Mouse (Mus musculus): Measurements from ENCODE around the gene Rprd1b. TPM values are rescaled to one million over a fixed set of nuclear protein-coding genes. Genes with fewer than 3 reads are reported as not detected.

The Rprd1b gene
- polyA plus RNA-seq, 1 experiment from 2014 or later, result 34.1 TPM

- Histone ChIP-seq H3K4me1 (ENCODE audit: control insufficient read depth, insufficient read depth, low read length) (no peaks in the 10 kb centered on the region), H3K9ac (ENCODE audit: low read depth, low read length) (no peak overlapping the region), H3K27ac (ENCODE audit: low read length) (no peak overlapping the region), H3K27me3 (ENCODE audit: control insufficient read depth, insufficient read depth, low read depth, low read length) (no peaks in the 10 kb centered on the region), H3K4me3 (ENCODE audit: low read depth, low read length) (no peak overlapping the region), H3K36me3 (ENCODE audit: control insufficient read depth, insufficient read depth, low read length) (no peaks in the 10 kb centered on the region), H3K9me3 (replicated peaks; ENCODE audit: control insufficient read depth, low read length, poor library complexity, severe bottlenecking) (no peaks in the 10 kb centered on the region), H3K4me2 (ENCODE audit: low read length) (no peak overlapping the region)
- no peak for ATAC-seq
- WGBS, result 82% methylated on average over 3 of the region's 3 CpGs
Observed at GRCm38 (mm10) chr2:158115838-158116453, 87.6 kb downstream of the Rprd1b start.

DNA sequence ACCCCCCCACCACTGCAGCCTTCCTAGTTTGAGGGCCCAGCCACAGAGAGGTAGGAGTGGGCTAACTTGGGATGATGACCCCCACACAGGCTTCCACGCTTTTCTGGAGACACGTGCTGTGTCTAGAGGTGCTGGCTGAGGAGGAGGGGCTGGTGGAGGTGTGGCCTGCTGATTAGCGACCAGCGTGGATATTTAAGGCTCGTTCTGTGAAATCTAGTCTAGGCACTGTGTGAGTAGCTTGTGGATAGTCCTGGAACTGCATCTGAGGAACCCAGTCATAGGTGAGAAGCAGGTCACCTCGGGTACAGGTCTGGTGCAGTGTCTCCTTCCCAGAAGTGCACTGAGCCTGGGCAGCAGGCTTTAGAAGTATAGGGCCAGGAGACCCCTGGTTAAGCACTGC is 88.4 kb downstream of the Rprd1b start:
- H3K27me3 ChIP-seq (ENCODE audit: control insufficient read depth, insufficient read depth, low read depth, low read length), result no peaks in the 10 kb centered on the region
- H3K36me3 ChIP-seq (ENCODE audit: control insufficient read depth, insufficient read depth, low read length), result no peaks in the 10 kb centered on the region
- H3K4me2 ChIP-seq (ENCODE audit: low read length), result no peak overlapping the region
- WGBS, result 62% methylated on average over 6 of the region's 6 CpGs
- no peak overlapping the region for H3K27ac ChIP-seq (ENCODE audit: low read length)
- H3K4me1 ChIP-seq (ENCODE audit: control insufficient read depth, insufficient read depth, low read length), result no peaks in the 10 kb centered on the region
- H3K9ac ChIP-seq (ENCODE audit: low read depth, low read length), result no peak overlapping the region
- no peak for ATAC-seq
- H3K9me3 ChIP-seq (replicated peaks; ENCODE audit: control insufficient read depth, low read length, poor library complexity, severe bottlenecking), result no peaks in the 10 kb centered on the region
- no peak overlapping the region for H3K4me3 ChIP-seq (ENCODE audit: low read depth, low read length)

DNA sequence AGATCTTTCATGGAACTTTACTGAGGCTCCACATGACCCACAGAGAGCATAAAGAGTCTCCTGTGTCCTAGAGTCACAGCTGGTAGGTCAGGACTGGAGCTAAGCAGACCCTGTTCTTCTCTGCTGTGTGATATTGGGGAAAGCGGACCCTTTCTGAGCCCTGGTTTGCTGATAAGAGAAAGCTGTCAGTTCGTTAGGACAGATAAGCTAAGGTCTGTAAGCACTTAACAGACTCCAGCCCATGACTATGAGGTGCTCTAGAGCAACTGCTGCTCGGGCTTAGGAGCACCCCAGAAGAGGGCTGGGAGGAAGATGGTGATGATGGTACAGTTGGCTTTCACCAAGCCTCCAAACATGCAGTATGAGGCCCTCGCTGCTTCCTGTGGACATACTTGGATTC is 90.8 kb downstream of the Rprd1b start:
- no peaks in the 10 kb centered on the region for H3K27me3 ChIP-seq (ENCODE audit: control insufficient read depth, insufficient read depth, low read depth, low read length)
- H3K4me3 ChIP-seq (ENCODE audit: low read depth, low read length), result no peak overlapping the region
- no peak overlapping the region for H3K27ac ChIP-seq (ENCODE audit: low read length)
- no peak for ATAC-seq
- no peaks in the 10 kb centered on the region for H3K4me1 ChIP-seq (ENCODE audit: control insufficient read depth, insufficient read depth, low read length)
- no peaks in the 10 kb centered on the region for H3K36me3 ChIP-seq (ENCODE audit: control insufficient read depth, insufficient read depth, low read length)
- no peak overlapping the region for H3K4me2 ChIP-seq (ENCODE audit: low read length)
- 77% methylated on average over 4 of the region's 4 CpGs for WGBS
- no peak overlapping the region for H3K9ac ChIP-seq (ENCODE audit: low read depth, low read length)
- H3K9me3 ChIP-seq (replicated peaks; ENCODE audit: control insufficient read depth, low read length, poor library complexity, severe bottlenecking), result no peaks in the 10 kb centered on the region

GRCm38 (mm10) chr2:158120211-158120610 is 91.9 kb downstream of the Rprd1b start:
- H3K9ac ChIP-seq (ENCODE audit: low read depth, low read length), result no peak overlapping the region
- H3K4me3 ChIP-seq (ENCODE audit: low read depth, low read length), result no peak overlapping the region
- WGBS, result 83% methylated on average over 8 of the region's 8 CpGs
- no peaks in the 10 kb centered on the region for H3K4me1 ChIP-seq (ENCODE audit: control insufficient read depth, insufficient read depth, low read length)
- no peak for ATAC-seq
- H3K36me3 ChIP-seq (ENCODE audit: control insufficient read depth, insufficient read depth, low read length), result no peaks in the 10 kb centered on the region
- H3K4me2 ChIP-seq (ENCODE audit: low read length), result no peak overlapping the region
- H3K9me3 ChIP-seq (replicated peaks; ENCODE audit: control insufficient read depth, low read length, poor library complexity, severe bottlenecking), result no peaks in the 10 kb centered on the region
- no peaks in the 10 kb centered on the region for H3K27me3 ChIP-seq (ENCODE audit: control insufficient read depth, insufficient read depth, low read depth, low read length)
- H3K27ac ChIP-seq (ENCODE audit: low read length), result no peak overlapping the region

DNA sequence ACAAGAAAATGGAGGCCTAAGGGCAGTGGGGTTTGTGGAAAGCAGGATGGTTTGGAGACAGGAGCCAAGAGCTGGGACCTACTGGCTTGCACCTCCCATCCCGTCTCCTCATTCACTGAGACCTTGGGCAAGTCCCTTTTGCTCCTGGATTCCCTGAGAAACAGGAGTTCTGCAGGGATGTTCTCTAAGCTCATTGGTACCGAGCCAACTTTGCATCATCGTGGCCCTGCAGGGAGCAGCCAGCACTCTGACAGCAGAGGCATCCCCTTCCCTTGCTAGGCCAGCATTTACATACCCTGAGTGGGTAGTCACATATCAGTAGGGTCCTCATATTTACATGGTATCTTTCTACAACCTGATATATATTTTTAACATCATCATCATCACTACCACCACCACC is 92.6 kb downstream of the Rprd1b start:
- WGBS, result 75% methylated on average over 3 of the region's 3 CpGs
- ATAC-seq, result no peak

DNA sequence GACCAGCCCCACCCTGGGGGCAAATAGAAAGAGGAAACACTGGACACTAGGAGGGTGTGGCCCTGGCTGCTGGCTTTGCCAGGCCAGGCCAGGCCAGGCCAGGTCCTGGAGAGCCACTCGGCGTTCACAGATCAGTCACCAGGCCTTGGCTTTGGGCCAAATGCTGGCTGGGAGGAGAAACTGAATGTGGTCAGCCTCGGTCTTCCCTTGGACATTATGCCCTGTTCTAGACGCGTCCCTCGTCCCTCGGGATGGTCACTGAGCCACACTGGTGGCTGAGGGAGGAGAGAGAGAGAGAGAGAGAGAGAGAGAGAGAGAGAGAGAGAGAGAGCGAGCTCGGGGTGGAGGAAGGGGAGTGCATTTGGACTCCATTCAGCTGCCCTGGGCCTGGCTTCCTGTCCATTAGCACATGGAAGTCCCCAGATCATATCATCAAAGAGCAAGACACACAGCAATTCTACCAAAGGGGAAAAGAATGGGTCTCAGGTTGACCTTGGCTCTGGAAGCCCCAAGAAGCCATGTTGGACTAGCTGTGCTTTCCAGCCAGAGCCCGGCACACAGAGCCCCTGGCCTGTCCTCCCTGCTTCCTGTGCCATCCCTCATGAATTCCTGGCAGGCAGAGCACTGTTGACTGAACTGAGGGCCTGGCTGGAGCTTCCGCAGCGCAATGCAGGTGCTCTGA is 93.5 kb downstream of the Rprd1b start:
- Histone ChIP-seq H3K9ac (ENCODE audit: low read depth, low read length) (no peak overlapping the region), H3K9me3 (replicated peaks; ENCODE audit: control insufficient read depth, low read length, poor library complexity, severe bottlenecking) (no peaks in the 10 kb centered on the region), H3K4me3 (ENCODE audit: low read depth, low read length) (no peak overlapping the region), H3K27ac (ENCODE audit: low read length) (no peak overlapping the region), H3K27me3 (ENCODE audit: control insufficient read depth, insufficient read depth, low read depth, low read length) (no peaks in the 10 kb centered on the region), H3K4me1 (ENCODE audit: control insufficient read depth, insufficient read depth, low read length) (no peaks in the 10 kb centered on the region), H3K36me3 (ENCODE audit: control insufficient read depth, insufficient read depth, low read length) (no peaks in the 10 kb centered on the region), H3K4me2 (ENCODE audit: low read length) (no peak overlapping the region)
- ATAC-seq, result no peak
- WGBS, result 60% methylated on average over 12 of the region's 12 CpGs

More for the DNA sequence above, 92.6 kb downstream of the Rprd1b start:
- no peaks in the 10 kb centered on the region for H3K4me1 ChIP-seq (ENCODE audit: control insufficient read depth, insufficient read depth, low read length)
- H3K36me3 ChIP-seq (ENCODE audit: control insufficient read depth, insufficient read depth, low read length), result no peaks in the 10 kb centered on the region
- H3K4me2 ChIP-seq (ENCODE audit: low read length), result no peak overlapping the region
- H3K27ac ChIP-seq (ENCODE audit: low read length), result no peak overlapping the region
- no peak overlapping the region for H3K4me3 ChIP-seq (ENCODE audit: low read depth, low read length)
- H3K9ac ChIP-seq (ENCODE audit: low read depth, low read length), result no peak overlapping the region
- H3K27me3 ChIP-seq (ENCODE audit: control insufficient read depth, insufficient read depth, low read depth, low read length), result no peaks in the 10 kb centered on the region
- H3K9me3 ChIP-seq (replicated peaks; ENCODE audit: control insufficient read depth, low read length, poor library complexity, severe bottlenecking), result no peaks in the 10 kb centered on the region

GRCm38 (mm10) chr2:158122814-158123213 is 94.5 kb downstream of the Rprd1b start:
- Histone ChIP-seq H3K27ac (ENCODE audit: low read length) (no peak overlapping the region), H3K4me1 (ENCODE audit: control insufficient read depth, insufficient read depth, low read length) (no peaks in the 10 kb centered on the region), H3K4me2 (ENCODE audit: low read length) (no peak overlapping the region), H3K9me3 (replicated peaks; ENCODE audit: control insufficient read depth, low read length, poor library complexity, severe bottlenecking) (no peaks in the 10 kb centered on the region), H3K4me3 (ENCODE audit: low read depth, low read length) (no peak overlapping the region), H3K36me3 (ENCODE audit: control insufficient read depth, insufficient read depth, low read length) (no peaks in the 10 kb centered on the region), H3K9ac (ENCODE audit: low read depth, low read length) (no peak overlapping the region), H3K27me3 (ENCODE audit: control insufficient read depth, insufficient read depth, low read depth, low read length) (no peaks in the 10 kb centered on the region)
- 88% methylated on average over 6 of the region's 6 CpGs for WGBS
- ATAC-seq, result no peak

DNA sequence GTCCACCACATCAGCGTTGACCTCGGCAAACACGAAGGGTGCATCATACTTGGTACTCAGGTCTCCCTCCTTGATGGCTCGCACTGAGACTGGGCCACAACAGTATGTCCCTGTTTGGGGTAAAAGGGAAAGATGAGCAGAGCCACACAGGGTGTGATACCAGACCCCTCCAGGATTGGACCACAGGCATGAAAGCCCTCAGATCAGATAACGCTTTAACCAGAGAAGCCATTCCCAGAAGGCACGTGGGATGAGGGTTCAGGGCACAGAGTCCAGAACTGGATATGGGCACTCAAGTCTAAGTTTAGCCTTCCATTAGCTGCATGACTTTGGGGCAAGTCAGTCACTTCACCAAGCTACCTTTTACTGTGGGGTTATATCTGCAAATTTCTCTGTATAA is 98.9 kb downstream of the Rprd1b start:
- WGBS, result 93% methylated on average over 6 of the region's 6 CpGs
- ATAC-seq, result no peak
- no peak overlapping the region for H3K9ac ChIP-seq (ENCODE audit: low read depth, low read length)
- peaks cover 3% of the 10 kb centered on the region; the same call in 1 of the 2 replicates for H3K4me1 ChIP-seq (ENCODE audit: control insufficient read depth, insufficient read depth, low read length)
- no peak overlapping the region for H3K4me2 ChIP-seq (ENCODE audit: low read length)
- H3K27me3 ChIP-seq (ENCODE audit: control insufficient read depth, insufficient read depth, low read depth, low read length), result no peaks in the 10 kb centered on the region
- no peaks in the 10 kb centered on the region for H3K36me3 ChIP-seq (ENCODE audit: control insufficient read depth, insufficient read depth, low read length)
- no peaks in the 10 kb centered on the region for H3K9me3 ChIP-seq (replicated peaks; ENCODE audit: control insufficient read depth, low read length, poor library complexity, severe bottlenecking)
- no peak overlapping the region for H3K27ac ChIP-seq (ENCODE audit: low read length)
- H3K4me3 ChIP-seq (ENCODE audit: low read depth, low read length), result no peak overlapping the region

- Histone ChIP-seq H3K4me2 (ENCODE audit: low read length) (no peak overlapping the region), H3K27ac (ENCODE audit: low read length) (no peak overlapping the region), H3K9ac (ENCODE audit: low read depth, low read length) (no peak overlapping the region), H3K9me3 (replicated peaks; ENCODE audit: control insufficient read depth, low read length, poor library complexity, severe bottlenecking) (no peaks in the 10 kb centered on the region), H3K4me1 (ENCODE audit: control insufficient read depth, insufficient read depth, low read length) (peaks cover 3% of the 10 kb centered on the region; the same call in 1 of the 2 replicates), H3K36me3 (ENCODE audit: control insufficient read depth, insufficient read depth, low read length) (no peaks in the 10 kb centered on the region), H3K4me3 (ENCODE audit: low read depth, low read length) (no peak overlapping the region), H3K27me3 (ENCODE audit: control insufficient read depth, insufficient read depth, low read depth, low read length) (no peaks in the 10 kb centered on the region)
- WGBS, result 91% methylated on average over 7 of the region's 7 CpGs
- ATAC-seq, result no peak
Observed at GRCm38 (mm10) chr2:158127872-158128271, 99.6 kb downstream of the Rprd1b start.
